Mouse (Mus musculus) stomach, postnatal 0 days (tissue): ENCODE measurements around the gene Mpg. TPM values are rescaled to one million over a fixed set of nuclear protein-coding genes. Genes with fewer than 3 reads are reported as not detected.

Source experiments
- ATAC-seq: fragments of 200-750 bp; cut with Nextera tagmentation; 2 replicates; pipeline ENCODE4 v1.8.0; 2017; ENCODE audit not compliant: low FRiP score, low TSS enrichment
- DNase-seq: peaks from one replicate; pipeline ENCODE4 v3.0.0-alpha.2; 2016; ENCODE audit warnings: low spot score
- H3K27ac ChIP-seq: fragments of 300-500 bp; sonication (generic); replicated peaks from 2 replicates; pipeline ENCODE4 v1.5.1; 2014; ENCODE audit warnings: mild to moderate bottlenecking, control low read depth
- H3K27me3 ChIP-seq: fragments of 300-500 bp; sonication (generic); 2 replicates; pipeline ENCODE4 v1.6.1; 2014; ENCODE audit warnings: low read length; ENCODE audit not compliant: control insufficient read depth, insufficient read depth
- H3K36me3 ChIP-seq: fragments of 300-500 bp; sonication (generic); 2 replicates; pipeline ENCODE4 v1.6.1; 2014; ENCODE audit warnings: low read length, mixed read lengths; ENCODE audit not compliant: control insufficient read depth, insufficient read depth
- H3K4me1 ChIP-seq: fragments of 300-500 bp; sonication (generic); replicated peaks from 2 replicates; pipeline ENCODE4 v1.6.1; 2014; ENCODE audit warnings: antibody characterized with exemption; ENCODE audit not compliant: control insufficient read depth, insufficient read depth
- H3K4me2 ChIP-seq: fragments of 300-500 bp; sonication (generic); replicated peaks from 2 replicates; pipeline ENCODE4 v1.6.1; 2014; ENCODE audit warnings: low read depth, mild to moderate bottlenecking, control low read depth, moderate library complexity
- H3K4me3 ChIP-seq: fragments of 300-500 bp; sonication (generic); 2 replicates; pipeline ENCODE4 v1.5.1; 2014; ENCODE audit warnings: low read depth, low read length, control low read depth
- H3K9ac ChIP-seq: fragments of 300-500 bp; sonication (generic); 2 replicates; pipeline ENCODE4 v1.6.1; 2014; ENCODE audit warnings: mild to moderate bottlenecking, low read length, control low read depth, mixed read lengths
- H3K9me3 ChIP-seq: fragments of 300-500 bp; sonication (generic); 2 replicates; pipeline ENCODE4 v1.6.1; 2016; ENCODE audit warnings: low read length; ENCODE audit not compliant: control insufficient read depth
- CTCF ChIP-seq: IDR thresholded peaks from 2 replicates; pipeline ENCODE4 v1.5.1; 2016; ENCODE audit warnings: antibody characterized with exemption, low read depth, mild to moderate bottlenecking, moderate library complexity
- EP300 ChIP-seq: optimal IDR thresholded peaks from 2 replicates; pipeline ENCODE3; 2016; ENCODE audit warnings: antibody characterized with exemption
- WGBS: fragments of 180-500 bp; shearing (Covaris S2); extraction: QIAGEN DNeasy Blood & Tissue Kit; methylation state at CpG from one replicate; pipeline ENCODE4 v1.1.7; 2014; 5-methylcytosine and 5-hydroxymethylcytosine counted together
- polyA plus RNA-seq: library from polyadenylated mRNA; unstranded; fragments of >200 nt; fragmentation: Nextera tagmentation; extraction: Ambion mirVana; gene quantifications from 2 replicates; pipeline ENCODE4 v1.2.1, GENCODE M21; 2015

Gene Mpg
- polyA plus RNA-seq, 1 experiment from 2014 or later: 19.9 TPM

DNA sequence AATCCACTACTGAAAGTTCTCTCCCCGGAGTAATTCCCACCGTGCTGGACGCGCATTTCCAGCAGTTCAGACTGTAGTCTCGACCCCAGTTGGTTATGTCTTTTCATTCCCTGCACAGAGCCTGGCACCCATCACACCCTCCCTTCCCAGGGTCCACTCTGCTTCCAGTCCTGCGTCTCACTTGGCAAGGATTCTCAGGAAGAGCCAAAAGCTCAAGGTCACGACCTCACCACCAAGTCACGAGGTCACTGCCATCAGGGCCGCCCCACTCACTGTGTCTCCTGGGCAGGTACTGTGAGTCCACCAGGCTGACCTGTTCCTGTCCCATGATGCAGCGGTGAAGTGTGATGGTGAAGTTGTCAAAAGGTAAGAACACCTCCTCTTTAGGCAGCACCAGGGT is 32.2 kb upstream of the Mpg start:
- WGBS: 82% methylated on average over 10 of the region's 10 CpGs
- ATAC-seq: no peak

DNA sequence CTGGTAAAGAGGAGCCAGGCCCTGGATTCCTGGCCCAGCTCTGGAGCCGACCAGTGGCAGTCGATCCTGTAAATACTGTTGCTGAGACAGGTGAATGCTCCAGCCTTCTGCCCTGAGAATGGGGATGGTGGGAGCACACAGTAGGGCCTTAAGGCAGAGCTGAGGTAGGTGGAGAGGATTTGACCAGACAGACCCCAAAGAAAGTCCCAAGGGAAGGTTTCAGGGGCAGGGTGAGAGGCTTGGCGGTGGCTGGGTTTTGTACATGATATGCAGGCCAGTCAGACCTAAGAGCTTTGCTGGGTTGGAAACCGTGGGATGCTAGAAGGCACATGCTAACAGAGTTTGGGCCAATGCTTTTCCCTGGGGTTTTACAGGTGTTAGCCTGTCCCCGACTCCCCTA is 31.7 kb upstream of the Mpg start:
- no peaks in the 10 kb centered on the region for H3K36me3 ChIP-seq
- DNase-seq: no peak
- H3K9me3 ChIP-seq: no peaks in the 10 kb centered on the region
- H3K4me1 ChIP-seq: no peaks in the 10 kb centered on the region
- 72% methylated on average over 5 of the region's 5 CpGs for WGBS
- no peak for ATAC-seq
- no peak overlapping the region for H3K27ac ChIP-seq
- no peak for TF ChIP-seq CTCF
- no peak for TF ChIP-seq EP300
- no peak overlapping the region for H3K9ac ChIP-seq
- H3K27me3 ChIP-seq: no peaks in the 10 kb centered on the region
- no peak overlapping the region for H3K4me3 ChIP-seq
- H3K4me2 ChIP-seq: no peak overlapping the region

More for the DNA sequence above, 32.2 kb upstream of the Mpg start:
- no peaks in the 10 kb centered on the region for H3K36me3 ChIP-seq
- H3K4me2 ChIP-seq: no peak overlapping the region
- DNase-seq: no peak
- no peak for TF ChIP-seq EP300
- no peak for TF ChIP-seq CTCF
- no peaks in the 10 kb centered on the region for H3K9me3 ChIP-seq
- no peak overlapping the region for H3K27ac ChIP-seq
- no peaks in the 10 kb centered on the region for H3K4me1 ChIP-seq
- H3K27me3 ChIP-seq: no peaks in the 10 kb centered on the region
- H3K9ac ChIP-seq: no peak overlapping the region
- no peak overlapping the region for H3K4me3 ChIP-seq

DNA sequence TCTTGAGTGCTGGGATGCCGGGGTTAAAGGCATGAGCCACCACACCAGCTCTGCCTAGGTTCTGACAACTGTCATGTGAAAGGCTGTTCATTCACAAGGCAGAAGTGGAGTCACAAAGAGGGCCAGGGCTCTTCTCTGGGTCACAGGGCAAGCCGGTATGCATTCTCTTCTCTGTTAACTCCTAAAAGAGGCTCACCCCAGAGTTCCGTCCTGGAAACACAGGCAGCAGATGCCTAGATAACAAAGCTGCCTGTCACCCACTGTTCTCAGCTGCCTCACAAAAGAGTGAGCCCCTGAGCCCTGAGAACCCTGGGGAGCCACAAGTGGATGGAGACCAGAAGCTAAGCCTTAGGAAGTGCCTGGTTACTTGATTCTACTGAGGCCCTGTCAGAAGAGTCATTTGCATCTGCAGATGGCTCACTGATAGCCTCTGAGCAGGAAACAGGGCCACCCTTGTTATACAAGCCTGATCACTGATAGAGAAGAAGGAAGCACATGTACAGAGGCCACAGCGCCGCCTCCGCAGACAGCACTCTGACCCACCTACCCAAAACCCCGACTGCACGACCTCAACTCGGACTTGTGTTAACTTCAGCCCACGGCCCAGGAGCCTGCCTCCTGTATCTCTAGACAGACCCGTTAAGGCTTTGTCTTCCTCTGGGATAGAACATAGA is 30.3 kb upstream of the Mpg start:
- no peak for TF ChIP-seq CTCF
- TF ChIP-seq EP300: no peak
- H3K36me3 ChIP-seq: no peaks in the 10 kb centered on the region
- no peak overlapping the region for H3K4me2 ChIP-seq
- H3K4me1 ChIP-seq: no peaks in the 10 kb centered on the region
- DNase-seq (no peak), ATAC-seq (0 out of 2 replicates have a peak, but pooled peaks have one; percentile 19)
- no peaks in the 10 kb centered on the region for H3K9me3 ChIP-seq
- H3K9ac ChIP-seq: no peak overlapping the region
- H3K27me3 ChIP-seq: no peaks in the 10 kb centered on the region
- no peak overlapping the region for H3K27ac ChIP-seq
- H3K4me3 ChIP-seq: no peak overlapping the region
- WGBS: 35% methylated on average over 11 of the region's 11 CpGs

DNA sequence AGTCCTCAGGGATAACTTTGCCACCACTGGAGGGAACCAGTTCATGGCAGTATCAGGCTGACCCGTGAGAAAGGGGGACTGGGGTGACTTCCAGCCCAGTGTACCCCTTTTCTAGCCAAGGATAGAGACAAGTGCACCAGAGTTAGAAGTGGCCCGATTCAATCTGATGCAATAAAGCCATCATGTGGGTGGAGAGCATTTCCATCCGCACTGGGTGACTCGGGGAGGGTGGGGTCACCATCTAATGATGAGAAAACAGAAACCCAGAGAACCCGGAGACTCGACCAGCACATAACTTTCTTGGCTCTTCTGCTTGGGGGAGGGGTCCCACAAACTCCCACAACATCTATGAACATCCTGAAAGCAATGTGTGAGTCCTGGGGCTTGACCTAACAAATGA is 29.6 kb upstream of the Mpg start:
- H3K9me3 ChIP-seq: no peaks in the 10 kb centered on the region
- 58% methylated on average over 6 of the region's 6 CpGs for whole genome bisulfite sequencing
- no peak for TF ChIP-seq EP300
- TF ChIP-seq CTCF: no peak
- H3K4me3 ChIP-seq: no peak overlapping the region
- H3K36me3 ChIP-seq: no peaks in the 10 kb centered on the region
- no peak overlapping the region for H3K9ac ChIP-seq
- H3K27ac ChIP-seq: no peak overlapping the region
- H3K4me2 ChIP-seq: no peak overlapping the region
- DNase-seq (no peak), ATAC-seq (no peak)
- H3K4me1 ChIP-seq: no peaks in the 10 kb centered on the region
- H3K27me3 ChIP-seq: no peaks in the 10 kb centered on the region

DNA sequence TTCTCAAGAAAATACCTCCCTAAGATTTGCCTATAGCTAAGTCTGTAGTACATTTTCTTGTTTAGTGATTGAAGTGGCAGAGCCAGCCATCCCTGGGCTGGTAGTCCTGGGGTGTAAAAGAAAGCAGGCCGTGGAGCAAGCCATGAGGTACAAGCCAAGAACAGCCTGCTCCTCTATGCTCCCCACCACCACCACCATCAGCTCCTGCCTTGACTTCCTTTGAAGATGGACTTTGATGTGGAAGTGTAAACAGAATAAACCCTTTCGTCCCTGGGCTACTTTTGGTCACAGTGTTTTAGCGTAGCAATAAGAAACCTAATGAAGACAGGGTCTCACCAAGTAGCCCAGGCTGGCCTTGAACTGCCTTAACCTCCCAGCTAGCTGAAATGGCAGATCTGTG is 28.5 kb upstream of the Mpg start:
- Histone ChIP-seq H3K9me3 (no peaks in the 10 kb centered on the region), H3K9ac (no peak overlapping the region), H3K4me3 (no peak overlapping the region), H3K4me1 (no peaks in the 10 kb centered on the region), H3K27me3 (no peaks in the 10 kb centered on the region), H3K4me2 (no peak overlapping the region), H3K27ac (no peak overlapping the region), H3K36me3 (no peaks in the 10 kb centered on the region)
- no peak for TF ChIP-seq CTCF
- TF ChIP-seq EP300: no peak
- WGBS: 50% methylated on average over 3 of the region's 3 CpGs
- no peak for ATAC-seq
- DNase-seq: no peak

DNA sequence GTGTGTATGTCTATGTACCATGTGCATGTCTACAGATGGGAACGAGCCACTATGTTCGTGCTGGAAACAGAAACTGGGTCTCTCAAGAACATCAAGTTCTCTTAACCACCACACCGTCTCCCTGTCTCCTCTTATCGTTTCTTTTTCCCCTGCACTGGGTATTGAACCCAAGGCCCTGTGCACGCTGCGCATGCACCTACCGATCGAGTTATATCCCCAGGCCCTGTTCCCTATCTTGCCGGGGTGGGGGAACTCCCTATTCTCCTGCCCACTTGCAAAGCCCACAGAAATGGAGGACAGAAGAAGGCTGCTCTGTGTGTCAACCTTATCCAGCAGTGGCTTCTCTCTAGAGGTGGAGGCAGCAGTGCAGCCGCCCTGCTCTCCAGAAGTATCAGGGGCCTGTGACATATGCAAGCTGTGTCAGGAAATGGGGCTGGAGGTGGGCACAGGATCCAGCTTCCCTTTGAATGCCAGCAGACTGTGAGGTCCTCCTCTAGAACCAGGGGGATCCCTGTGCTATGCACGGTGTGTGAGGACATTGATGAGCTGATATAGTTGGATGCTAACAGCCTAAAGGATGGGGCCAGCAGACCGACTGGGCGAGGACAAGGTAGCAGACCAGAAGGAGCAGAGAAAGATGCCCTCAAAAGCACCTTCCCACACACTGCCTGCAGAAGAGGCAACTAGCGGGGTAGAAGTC is 27.9 kb upstream of the Mpg start:
- H3K4me2 ChIP-seq: no peak overlapping the region
- DNase-seq: no peak
- WGBS: 73% methylated on average over 14 of the region's 14 CpGs
- no peaks in the 10 kb centered on the region for H3K9me3 ChIP-seq
- H3K36me3 ChIP-seq: no peaks in the 10 kb centered on the region
- no peak for TF ChIP-seq EP300
- no peak overlapping the region for H3K27ac ChIP-seq
- H3K27me3 ChIP-seq: no peaks in the 10 kb centered on the region
- no peaks in the 10 kb centered on the region for H3K4me1 ChIP-seq
- no peak for ATAC-seq
- no peak overlapping the region for H3K4me3 ChIP-seq
- no peak overlapping the region for H3K9ac ChIP-seq
